Mouse (Mus musculus): ENCODE measurements at regions not wholly inside any gene's neighbourhood (a gene's known extent, or its start where the extent isn't known, plus 50 kb on each side); places are given as distances from the start of the nearest gene placed in this dataset.
A peak's percentile ranks its signal among the peaks of the same experiment; 100 is the strongest.

GRCm38 (mm10) chr1:80396560-80396959, 56.3 kb upstream of the Cul3 start:
- no peak for DNase-seq (ENCODE audit: low read depth, low spot score)

- DNase-seq (ENCODE audit: low read depth, low spot score) = no peak
Measured at GRCm38 (mm10) chr1:80391406-80391805, 51.1 kb upstream of the Cul3 start.

GRCm38 (mm10) chr1:80390366-80390765, 50.1 kb upstream of the Cul3 start:
- DNase-seq (ENCODE audit: low read depth, low spot score) = peak; percentile 53
